Mouse (Mus musculus) WW6 (cell line): Measurements from ENCODE around the gene Slc8b1.
"Not testable (repeated sequence)": the region's sequence is repeated elsewhere in the genome, so short reads cannot be mapped to it uniquely, and the experiment has no call there.

ENCODE experiments used
- DNase-seq: peaks from one replicate; pipeline ENCODE4 v3.0.0-alpha.2; 2013; ENCODE audit warnings: low read depth, low spot score

Gene Slc8b1

DNA sequence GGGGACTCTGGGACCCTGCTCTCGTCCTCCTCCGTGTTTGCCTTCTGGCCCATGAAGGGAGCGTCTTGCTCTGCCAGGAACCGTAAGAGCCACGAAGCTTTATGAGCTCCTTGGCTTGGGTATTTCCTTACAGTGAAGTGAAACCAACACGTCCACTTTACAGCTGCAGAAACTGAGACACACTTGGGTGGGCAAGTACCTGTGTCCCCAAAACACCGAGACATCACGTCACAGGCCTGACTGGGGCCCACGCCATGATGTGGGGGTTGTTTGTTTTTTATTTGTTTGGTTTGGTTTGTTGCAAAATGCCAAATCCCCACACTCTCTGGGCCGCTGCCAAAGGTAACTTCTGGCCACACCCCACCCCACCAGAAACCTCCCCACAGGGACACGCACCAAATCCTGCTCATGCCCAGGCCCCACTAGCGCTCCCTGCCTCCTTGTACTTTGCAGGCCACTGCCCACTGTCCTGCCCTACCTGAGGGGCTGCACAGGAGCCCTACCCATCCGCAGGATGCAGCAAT is 15.2 kb upstream of the Slc8b1 start:
- no peak for DNase-seq

DNA sequence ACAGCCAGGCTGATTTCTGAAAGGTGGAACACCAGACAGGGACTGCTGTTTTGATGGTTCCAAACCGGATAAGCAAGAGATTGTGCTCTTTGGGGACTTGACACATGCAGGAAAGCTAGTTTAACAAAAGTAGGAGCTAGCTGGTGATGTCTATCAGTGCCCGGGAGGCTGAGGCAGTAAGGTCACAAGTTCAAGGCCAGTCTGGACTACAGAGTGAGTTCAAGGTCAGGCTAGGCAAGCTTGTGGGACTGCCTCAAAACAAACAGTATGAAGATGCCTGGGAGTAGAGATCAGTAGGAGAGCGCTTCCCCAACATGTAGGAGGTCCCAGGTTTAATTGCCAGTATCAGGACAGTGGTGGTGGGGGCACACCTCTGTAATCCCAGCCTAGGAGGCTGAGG is 13.9 kb upstream of the Slc8b1 start:
- no peak for DNase-seq

DNA sequence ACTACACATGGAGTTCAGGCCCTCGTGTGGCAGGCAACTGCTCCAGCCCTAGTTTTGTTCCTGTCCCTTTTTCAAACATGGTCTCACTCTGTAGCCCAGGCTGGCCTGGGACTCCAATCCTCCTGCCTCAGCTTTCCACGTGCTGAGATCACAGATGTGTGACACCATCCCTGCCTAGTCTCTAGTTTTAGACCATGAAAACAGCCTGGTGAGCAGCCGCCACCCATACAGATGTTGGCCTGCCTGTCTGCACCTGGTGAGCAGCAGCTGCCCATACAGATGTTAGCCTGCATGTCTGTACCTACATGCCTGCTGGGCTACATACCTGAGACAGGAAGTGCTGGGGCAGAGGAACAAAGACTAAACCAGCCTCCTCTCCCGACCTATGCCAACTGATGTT is 11.8 kb upstream of the Slc8b1 start:
- DNase-seq: no peak

DNA sequence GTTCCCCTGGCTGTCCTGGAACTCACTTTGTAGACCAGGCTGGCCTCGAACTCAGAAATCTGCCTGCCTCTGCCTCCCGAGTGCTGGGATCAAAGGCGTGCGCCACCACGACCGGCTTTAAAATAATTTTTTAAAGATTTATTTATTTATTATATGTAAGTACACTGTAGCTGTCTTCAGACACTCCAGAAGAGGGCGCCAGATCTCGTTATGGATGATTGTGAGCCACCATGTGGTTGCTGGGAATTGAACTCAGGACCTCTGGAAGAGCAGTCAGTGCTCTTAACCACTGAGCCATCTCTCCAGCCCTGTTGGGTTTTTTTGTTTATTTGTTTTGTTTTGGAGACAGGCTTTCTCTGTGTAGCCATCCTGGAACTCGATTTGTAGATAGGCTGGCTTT is 10.4 kb upstream of the Slc8b1 start:
- DNase-seq: not testable (repeated sequence)

DNA sequence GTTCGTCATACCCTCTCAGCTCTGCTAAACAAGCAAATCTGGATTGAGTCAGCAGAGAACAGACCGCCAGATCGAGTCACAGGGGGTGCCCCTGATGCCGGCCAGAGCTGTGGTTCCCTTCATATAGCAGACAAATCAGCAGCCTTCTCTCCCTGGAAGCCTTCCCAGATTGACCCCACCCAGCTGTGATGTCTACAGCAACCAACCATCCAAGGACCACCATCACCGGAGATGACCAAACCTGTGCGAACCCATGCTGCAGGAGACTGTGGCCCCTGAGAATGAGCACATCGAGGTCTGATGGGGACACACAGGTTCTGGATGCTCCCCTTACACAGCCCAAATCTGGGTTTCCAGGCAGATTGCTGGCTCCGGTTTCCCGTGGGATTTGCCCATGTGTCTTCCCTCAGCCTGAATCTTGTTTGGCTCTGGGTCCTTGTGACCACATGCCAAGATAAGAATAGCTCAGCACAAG is 8.8 kb upstream of the Slc8b1 start:
- no peak for DNase-seq

DNA sequence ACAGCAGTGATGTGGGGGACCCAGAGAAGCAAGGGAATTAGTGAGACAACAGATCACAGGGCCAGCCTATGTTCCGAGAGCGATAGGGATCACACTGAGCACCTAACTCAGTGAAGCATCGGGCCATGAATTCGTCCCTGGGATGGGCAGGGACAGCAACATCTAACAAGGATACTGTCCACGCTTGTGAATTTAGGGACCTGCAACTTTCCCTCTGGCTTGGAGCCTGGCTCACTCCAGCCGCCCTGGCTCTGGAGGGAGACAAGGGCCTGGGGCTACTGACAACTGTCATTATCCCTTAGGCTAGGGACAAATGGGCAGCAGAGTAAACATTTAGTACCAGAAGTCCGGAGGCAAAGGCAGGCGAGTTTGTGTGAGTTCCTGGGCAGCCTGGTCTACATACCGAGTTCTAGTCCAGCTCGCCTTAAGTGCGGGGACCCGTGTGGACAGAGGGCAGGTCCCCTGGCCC is 8.3 kb upstream of the Slc8b1 start:
- no peak for DNase-seq

DNA sequence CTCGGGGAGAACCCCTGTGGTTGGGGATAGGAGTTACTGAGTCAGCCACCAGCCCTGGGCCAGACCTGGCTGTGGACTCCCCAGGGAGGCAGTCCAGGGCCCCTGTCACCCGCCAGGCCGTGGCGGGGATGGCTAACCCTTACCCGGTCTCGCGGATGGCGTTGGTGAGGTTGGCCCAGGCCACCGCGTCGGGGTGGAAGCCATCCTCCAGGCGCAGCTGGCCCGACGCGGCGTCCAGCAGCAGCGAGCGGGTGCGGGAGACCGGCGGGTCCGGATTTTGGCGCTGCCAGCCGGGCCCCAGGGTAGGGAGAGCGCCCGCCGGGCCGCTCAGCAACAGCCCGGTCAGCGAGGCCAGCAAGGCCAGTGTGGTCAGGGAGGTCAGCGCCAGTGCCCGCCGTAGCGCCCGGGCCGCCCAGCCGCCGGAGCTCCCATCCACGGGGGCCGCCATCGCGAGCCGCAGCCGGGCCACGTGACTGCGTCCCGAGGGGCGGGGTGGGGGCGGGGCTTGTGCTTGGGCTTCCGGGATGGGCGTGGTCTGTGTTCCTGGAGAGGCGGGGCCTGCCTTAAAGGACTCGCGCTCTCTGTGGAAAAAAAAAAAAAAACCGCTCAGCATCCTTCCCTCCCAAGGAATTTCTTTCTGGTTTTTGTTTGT is 7.7 kb upstream of the Slc8b1 start, which contains the start of gene Plbd2:
TSS of gene Plbd2 (minus strand) at position 482 of the 652 bp plus-strand sequence.
- DNase-seq: peak; percentile 42

DNA sequence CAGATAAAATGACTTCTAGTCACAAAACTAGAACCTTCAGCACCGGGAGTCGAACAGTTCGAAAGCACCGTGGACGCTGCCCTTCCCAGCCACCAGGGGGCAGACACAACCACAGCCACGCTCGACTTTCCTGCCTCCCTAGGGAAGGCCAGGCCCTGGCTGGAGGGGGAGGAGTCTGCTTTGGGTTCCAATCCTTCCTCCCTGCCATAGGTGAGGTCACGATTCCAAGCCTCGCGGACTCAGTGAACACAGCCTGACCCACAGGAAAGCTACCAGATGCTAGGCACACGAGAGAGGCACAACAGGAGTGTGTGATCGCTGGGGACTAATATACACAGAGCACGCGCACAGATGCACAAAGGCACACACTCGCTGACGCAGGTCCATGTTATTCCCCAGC is 5.6 kb upstream of the Slc8b1 start:
- peak; percentile 67 for DNase-seq

DNA sequence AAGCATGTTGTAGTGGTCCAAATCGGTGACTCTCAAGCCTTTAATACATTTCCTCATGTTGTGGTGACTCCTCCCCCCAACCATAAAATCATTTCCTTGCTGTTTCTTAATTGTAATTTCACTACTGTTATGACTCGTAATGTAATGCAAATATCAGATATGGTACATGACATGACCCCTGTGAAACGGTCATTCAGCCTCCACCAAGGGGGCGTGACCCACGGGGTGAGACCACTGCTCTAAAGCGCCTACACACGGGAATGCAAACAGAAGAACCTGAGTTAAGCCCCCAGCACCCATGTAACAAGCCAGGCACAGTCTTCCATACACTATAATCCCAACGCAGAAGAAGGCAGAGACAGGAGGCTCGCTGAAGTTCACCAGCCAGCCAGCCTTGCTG is 5.2 kb upstream of the Slc8b1 start:
- no peak for DNase-seq

DNA sequence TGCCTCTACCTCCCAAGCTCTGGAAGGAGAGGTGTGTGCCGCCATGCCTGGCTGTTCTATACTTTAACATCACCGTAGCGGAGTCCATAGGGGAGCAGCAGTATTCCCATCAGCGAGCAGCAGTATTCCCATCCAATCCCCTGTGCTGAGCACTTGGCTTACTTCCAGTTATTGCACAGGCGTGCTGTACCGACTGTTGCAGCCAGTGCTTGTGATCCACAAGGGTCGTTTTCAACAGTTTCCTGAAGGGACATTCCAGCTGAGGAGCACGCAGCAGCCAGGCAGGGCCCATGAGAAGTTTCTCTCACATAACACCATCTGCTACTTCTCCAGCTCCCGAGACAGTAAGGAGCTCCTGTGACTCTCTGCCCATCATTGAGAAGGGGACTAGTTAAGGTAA is 4.5 kb upstream of the Slc8b1 start:
- DNase-seq: no peak

DNA sequence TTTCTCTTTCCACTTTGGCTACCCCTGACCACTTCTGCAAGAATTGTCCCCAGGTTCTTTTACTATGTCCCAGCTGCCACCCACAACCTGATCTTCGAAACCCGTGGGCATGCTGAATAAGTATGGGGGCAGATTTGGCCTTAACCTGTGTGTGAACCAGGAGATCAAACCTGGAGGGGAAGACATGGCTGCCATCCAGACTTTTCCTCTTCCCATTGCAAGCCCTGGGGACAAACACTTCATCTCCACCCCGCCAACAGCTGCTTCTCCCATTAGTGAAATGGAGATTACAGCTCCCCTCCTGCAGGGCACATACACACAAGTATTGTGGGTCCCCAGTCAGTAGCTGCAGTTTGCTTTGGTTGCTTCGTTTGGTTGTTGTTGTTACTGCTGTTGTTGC is 3.7 kb upstream of the Slc8b1 start:
- DNase-seq: no peak

DNA sequence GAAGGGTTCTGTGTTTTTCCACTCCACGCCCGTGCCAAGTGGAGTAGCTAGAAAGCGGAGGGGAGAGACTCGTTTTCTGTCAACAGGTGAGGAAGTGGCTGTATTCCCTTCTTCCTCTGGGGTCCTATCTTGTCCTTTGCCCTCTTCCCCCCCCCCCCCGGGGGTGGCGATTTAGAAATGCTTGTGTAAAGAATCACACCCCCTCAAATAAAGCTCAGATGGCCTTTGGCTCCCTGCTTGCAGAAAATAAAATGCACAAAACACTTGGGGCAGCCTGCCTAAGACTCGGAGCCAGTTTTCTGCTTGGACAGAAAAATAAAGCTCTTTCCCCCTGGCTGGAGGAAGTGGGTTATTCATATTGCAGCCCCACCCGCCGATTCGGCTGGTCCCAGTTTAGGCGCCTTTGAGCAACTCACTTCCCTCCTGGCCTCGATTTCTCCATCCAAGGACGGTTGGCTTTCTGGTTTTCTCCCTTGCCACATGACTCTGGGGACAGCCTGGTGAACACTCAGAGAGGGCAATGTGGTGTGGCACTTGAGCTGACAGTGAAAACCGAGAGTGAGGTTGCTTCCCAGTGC is 764 bp downstream of the Slc8b1 start:
- DNase-seq: no peak

DNA sequence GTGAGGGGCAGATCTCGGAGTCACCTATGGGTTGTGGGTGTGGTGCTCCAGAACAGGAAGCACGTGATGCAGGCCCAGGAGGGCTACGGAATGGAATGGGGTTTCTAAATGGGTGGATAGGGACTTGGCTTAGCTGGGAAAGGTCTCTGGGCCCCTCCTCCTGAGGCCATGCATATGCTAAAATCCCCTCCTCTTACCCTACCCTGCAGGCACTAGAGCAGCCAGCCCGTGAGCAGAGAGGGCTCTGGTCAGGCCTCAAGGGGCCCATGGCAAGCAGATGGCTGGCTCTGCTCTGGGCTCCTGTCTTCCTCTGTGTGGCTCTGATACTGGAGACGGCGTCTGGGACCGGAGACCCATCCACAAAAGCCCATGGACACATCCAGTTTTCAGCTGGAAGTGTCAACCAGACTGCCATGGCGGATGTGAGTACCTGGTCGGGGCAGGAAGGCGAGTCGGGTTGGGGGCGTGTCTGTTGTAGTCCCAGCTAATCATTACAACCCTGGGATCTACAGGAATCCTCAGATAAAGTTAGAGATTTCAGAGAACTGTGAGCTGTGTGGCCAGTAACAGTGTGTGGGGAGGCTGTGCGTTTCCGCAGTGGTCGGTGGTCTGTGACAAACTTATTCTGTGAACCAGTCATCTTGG is 2.1 kb downstream of the Slc8b1 start:
- DNase-seq: peak; percentile 71

DNA sequence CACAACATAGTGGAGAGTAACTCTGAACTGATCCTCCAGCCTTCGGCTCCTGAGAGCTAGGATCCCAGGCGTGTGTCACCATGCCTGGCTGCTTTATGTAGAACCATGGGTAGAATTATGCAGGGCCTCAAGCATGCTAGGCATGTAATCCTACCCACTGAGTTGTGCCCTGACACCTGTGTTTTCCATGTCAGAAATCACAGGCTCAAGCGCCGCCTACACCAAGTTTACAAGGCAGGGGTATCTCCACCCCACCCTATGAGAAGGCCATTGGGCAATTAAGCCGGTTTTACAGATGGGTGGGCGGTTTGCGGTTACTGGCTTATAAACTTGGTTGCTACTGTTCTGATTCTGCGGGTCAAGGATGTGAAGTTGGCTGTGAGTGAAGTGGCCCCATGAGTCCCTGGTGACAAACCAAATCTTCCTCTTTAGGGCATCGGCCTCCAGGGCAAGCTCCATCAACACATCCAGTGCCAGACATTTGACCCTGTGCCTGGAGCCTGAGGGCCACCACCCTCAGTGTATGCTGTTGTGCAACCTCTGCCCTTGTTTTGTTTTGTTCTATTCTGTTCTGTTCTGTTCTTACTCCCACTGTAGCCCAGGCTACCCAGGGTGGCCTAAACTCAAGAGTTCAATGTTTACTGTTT is 3.2 kb downstream of the Slc8b1 start:
- DNase-seq: no peak

DNA sequence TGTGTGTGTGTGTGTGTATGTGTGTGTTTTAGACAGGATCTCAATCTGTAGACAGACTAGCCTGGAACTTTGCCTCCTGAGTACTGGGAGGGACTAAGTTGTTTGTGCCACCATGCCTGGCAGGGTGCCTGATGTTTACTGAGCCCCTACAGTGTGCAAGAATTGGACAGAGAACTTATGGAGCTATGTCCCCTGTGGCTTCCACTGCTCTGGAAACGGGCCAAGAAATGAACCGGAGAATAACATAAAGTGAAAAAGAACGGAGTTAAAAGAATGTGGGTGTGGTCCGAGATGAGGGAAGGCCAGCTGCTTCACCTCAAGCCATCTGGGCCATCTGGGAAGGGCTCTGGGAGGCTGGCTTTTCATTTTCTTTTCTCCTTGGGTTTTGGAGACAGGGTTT is 3.8 kb downstream of the Slc8b1 start:
- DNase-seq: no peak

DNA sequence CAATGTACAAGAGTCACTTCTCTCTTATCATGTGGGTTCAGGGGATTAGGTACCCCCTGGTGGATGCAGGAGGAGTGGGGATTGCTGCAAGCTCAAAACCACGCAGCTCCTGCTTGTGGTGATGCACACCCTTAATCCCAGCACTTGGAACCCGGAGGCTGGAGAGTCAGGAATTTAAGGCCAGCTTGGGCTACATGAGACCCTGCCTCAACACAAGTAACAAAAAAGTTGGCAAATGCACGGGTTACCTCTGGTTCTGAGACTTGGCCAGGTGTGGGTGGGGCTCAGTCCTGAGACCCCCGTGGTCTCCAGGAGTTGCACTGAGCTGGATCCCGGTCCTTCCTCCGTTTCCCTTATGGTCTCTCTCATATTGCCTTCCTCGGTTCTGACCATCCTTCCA is 4.5 kb downstream of the Slc8b1 start:
- no peak for DNase-seq

DNA sequence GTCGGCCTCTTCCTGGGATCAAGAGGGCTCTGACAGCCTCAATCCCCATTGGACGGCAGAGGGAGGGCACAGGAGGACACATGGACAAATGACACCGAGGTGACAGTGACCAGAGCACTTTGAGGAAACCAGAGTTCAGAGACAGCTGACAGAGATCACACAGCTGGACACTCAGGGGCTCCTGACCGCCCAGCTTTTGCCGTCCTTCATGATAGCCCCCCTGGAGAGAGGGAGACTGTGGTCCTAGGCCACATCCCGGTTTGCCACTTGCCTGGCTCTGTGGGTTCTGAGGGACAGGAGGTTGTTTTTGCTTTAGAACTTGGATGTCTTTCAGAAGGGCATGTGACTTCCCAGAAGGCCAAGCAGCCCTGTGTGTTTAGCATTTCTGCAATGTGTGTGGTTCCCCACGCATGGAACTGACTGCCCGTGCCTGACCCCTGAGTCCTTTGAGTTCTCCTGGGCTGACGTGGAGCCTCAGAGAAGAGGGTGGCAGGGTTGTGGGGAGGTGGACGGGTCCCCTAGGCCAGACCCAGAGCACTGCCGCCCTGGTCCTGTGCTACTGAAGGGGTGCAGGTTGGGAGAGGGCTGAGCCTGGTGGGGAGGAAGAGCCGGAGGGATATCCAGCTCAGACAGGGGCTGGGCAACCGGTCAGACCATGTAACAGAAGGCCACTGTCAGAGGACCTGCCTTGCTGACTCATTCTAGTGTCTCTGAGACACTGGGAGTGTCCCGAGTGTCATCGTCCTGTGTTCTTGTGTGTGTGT is 5.4 kb downstream of the Slc8b1 start:
- no peak for DNase-seq

DNA sequence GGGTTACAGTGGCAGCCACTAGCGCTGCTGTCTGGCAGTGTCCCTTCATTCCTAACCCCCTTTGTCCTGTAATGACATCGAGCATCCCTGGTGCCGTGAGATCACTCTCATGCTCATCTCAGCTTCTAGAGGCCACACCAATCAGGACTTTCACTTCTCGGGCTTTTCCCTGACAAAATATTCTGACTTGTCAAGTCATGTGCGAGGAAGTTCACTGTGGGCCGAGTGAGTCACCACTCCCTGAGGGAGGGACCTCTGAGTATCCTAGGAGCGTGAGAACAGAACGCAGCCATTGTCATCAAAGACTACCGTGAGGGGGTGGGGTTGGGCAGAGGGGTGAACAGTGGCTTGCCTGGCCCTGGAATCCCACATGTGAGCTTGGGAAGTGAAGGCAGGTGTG is 6.6 kb downstream of the Slc8b1 start:
- DNase-seq: no peak

DNA sequence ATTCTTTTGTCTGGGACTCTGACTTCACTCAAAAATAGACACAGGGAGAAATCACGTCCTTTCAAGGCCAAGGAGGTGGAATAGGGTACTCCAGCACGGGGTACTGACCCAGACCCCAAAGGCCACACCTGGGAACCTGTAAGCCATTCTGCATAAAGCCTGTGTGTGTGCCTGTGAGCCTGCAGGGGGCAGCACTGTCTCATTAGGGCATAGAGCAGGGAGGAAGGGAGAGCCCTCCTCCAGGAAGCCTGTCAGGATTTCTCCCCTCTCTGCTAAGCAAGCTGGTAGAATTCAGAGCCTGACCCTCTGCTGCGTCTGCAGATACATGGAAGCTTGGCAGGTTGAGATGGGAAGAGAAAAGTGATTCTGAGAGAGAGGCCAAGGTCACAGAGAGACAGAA is 11.7 kb downstream of the Slc8b1 start:
- DNase-seq: no peak

DNA sequence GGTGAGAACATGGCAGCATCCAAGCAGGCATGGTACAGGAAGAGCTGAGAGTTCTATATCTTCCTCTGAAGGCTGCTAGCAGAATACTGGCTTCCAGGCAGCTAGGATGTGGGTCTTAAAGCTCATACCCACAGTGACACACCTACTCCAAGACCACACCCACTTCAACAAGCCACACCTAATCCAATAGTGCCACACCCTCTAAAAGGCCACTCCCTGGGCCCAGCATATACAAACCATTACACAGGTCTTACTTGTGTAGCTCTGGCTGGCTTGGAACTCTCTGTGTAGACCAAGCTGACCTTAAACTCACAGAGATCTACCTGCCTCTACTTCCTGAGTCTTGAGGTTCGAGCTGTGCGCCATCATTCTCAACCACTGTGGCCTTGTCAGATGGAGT is 13.8 kb downstream of the Slc8b1 start:
- no peak for DNase-seq

DNA sequence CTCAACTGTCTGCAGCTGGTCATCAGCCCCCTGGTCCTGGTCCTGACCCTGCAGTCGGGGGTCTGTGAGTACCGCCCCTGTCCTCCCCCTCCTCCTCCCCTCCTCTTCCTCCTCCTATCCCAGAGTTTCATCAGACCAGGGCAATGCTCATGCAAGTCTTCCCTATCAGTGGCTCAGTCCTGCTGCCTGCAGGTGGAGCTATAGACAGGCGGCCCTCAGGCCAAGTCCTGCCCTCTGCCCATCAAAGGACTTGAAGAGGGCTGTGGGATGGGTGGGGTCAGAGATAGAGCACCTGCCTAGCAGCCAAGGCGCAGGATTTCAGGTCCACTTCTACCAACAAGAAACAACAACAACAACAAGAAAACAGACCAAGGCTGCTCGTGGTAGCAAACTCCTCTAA is 14.8 kb downstream of the Slc8b1 start:
- no peak for DNase-seq

DNA sequence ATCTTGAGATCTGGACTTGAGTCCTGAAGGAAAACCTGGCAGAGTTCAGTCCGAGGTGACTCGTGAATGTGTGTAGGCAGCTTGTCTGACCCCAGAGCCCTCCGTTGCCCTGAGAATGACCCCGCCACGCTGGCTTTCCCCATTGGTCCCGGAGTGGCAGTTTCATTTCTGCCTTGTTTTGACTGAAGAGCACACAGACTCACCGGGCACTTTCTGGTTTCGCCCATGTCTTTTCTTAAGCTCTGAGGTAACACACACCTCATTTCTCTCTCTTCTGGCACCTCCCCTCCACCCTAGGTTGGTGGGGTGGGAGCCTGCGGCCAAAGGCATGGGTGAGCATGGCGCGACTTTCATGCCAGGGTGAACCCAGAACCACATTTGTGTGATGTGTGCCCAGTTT is 15.3 kb downstream of the Slc8b1 start:
- no peak for DNase-seq
